Mouse (Mus musculus) thymus, postnatal 14 days (tissue): Measurements from ENCODE around the gene 4430402I18Rik.

Source experiments
- DNase-seq: peaks from one replicate; pipeline ENCODE4 v3.0.0; 2021

4430402I18Rik gene

DNA sequence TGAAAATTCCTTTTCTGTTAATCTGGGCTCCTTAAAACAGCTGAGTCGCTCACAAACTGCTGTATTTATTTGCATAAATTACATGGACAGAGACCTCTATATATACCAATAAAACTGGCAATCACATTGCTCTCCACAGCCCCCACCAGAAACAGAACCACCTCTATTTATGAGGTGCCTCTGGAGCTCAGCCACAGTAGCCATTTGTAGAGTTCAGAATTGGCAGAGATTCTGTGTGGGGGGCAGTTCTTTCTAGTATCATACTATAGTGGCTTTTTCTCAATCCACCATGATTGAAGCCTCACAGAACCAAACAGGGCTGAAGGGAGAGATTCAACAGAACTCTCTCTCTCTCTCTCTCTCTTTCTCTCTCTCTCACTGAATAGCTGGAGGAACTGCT lies 71.0 kb downstream of the 4430402I18Rik start:
- DNase-seq, result no peak

GRCm38 (mm10) chr19:28891864-28892263 lies 75.7 kb downstream of the 4430402I18Rik start:
- no peak for DNase-seq

- no peak for DNase-seq
These were observed 76.4 kb downstream of the 4430402I18Rik start for GRCm38 (mm10) chr19:28891238-28891637.

GRCm38 (mm10) chr19:28889251-28889650 lies 78.3 kb downstream of the 4430402I18Rik start:
- no peak for DNase-seq

GRCm38 (mm10) chr19:28888496-28888895 lies 79.1 kb downstream of the 4430402I18Rik start:
- DNase-seq, result no peak

- peak; percentile 21 for DNase-seq
These were observed 84.5 kb downstream of the 4430402I18Rik start for GRCm38 (mm10) chr19:28883126-28883525.

- no peak for DNase-seq
These were observed 88.1 kb downstream of the 4430402I18Rik start for GRCm38 (mm10) chr19:28879476-28879875.

GRCm38 (mm10) chr19:28870351-28870750 lies 97.2 kb downstream of the 4430402I18Rik start:
- DNase-seq, result no peak

DNA sequence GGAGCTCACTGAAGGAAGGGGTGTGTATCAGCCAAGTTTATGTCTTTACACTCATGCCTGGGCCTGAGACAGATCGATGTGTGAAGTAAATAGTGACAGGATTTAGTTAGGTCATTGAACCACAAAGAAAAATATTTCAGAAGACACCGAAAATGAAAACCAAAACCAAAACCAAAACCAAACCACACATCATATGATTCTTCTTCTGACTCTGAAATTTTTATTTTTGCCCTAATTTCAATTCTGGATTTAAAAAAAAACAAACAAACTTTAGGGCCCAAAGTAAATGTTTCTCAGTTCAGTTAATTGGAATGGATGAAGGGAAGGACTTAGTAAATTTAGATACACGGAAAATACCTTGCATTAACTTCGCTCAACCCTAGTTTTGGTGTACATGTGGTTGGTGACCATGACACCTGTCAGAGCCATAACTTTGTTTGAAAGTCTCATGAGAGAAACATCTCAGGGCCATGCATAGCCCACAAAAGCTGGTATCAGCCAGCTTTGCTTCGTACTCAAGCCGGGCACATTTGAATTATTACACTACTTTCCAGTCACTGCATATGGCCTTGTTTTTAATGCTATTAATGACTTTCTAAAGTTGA lies 98.2 kb downstream of the 4430402I18Rik start:
- DNase-seq, result no peak

- DNase-seq, result no peak
These were observed 102.1 kb downstream of the 4430402I18Rik start for GRCm38 (mm10) chr19:28865501-28865900.

- no peak for DNase-seq
These were observed 102.6 kb downstream of the 4430402I18Rik start for GRCm38 (mm10) chr19:28864981-28865380.

DNA sequence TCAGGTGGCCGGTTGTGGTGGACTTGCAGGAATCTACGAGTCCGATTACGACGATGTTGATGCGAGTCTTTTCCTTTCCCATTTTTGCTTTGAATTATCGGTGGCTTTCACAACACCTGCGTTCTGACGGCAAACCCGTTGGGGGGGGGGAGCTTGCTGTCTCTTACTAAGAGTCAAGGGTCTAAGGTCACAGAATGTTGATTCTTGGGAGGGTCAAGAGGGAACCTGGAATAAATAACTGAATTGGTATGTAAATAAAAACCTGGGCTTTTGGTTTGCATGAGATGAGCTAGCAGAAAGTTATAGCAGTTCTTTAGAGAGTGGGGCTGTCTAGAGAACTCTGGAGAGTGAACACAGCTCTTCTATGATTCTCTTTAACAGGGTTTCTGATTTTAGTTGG lies 104.0 kb downstream of the 4430402I18Rik start:
- no peak for DNase-seq

- no peak for DNase-seq
These were observed 107.4 kb downstream of the 4430402I18Rik start for GRCm38 (mm10) chr19:28860246-28860645.

DNA sequence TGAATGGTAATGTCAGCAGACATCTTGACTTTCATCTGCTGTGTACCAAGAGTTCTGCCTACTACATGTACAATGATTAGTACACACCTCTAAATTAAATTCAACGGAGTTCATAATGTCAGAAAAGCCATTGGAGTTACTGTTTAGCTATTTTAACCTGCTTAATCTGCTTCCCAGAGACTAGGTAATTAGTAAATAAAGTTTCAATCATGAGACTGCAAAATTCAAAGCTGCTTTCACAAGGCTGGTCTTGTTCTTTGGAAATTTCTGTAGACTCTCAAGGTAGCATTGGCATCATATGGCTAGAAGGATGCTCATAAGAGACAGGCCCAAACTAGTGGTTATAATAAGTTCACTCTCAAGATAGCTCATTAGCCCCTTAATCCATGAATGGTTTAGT lies 112.8 kb downstream of the 4430402I18Rik start:
- no peak for DNase-seq

GRCm38 (mm10) chr19:28852001-28852400 lies 115.6 kb downstream of the 4430402I18Rik start:
- no peak for DNase-seq

DNA sequence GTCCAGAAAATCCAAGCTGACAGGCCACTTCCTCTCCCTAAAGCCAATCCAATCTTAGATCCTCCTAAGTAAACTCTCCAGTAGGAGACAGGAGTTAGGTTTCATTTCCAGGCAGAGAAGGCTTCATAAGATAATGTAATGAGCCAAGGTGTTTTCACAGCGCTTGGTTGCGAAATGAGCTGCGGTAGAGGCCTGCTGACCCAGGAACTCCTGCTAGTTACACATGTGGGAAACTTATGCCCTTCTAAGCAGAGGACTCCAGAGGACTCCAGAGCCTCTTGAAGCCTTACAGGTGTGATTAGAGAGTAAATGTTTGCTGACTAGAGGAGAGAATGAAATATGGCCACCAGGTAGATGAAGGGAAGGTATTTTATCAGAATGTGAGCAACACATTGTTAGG lies 117.1 kb downstream of the 4430402I18Rik start:
- no peak for DNase-seq

DNA sequence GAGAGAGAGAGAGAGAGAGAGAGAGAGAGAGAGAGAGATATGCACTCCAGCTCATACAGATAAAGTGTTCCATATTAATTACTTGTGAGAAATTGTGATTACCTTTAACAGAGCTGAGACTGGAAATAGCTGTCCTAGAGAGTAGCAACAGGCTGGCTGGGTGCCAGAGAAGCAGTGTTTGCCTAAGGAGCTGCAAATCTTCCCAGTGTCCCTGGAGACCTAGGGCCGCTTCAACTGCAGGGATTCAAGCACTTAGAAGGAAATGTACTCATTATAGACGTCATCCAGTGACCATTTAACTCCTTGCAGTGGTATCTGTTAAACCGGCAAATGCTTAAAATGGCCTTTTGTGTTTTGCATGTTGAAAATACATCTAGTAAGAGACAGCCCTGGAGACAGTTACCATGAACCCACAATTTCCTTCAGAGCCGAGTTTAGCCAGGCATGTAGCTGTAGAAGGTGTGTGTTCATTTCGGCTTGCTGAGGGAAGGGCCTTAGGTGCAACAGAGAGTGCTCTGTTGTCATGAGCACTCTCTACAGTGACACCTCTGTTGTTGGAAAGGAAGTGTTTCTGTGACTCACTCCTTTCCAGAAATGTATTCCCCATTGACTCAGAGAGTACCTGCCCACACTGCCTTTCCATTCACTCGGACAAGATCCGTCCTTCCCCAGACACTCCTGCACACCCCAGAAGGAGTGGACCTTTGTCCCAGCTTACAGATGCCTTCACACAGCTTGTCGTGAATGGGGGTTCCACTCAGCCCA lies 122.5 kb downstream of the 4430402I18Rik start:
- no peak for DNase-seq
